8 mouse cellular contexts compared by ENCODE assay signal in genomic region chrX:7696954-7697381, GRCm38 (mm10). TPM values are rescaled to one million over a fixed set of nuclear protein-coding genes. Genes with fewer than 3 reads are reported as not detected.
DNase-seq lines count a peak whose midpoint lies in the region; ATAC-seq lines count a peak whose summit lies in the region.

Gene Gpkow, plus strand, starts transcription at chrX:7697131.

- peak; percentile 93 for DNase-seq in CD4-positive, CD25-positive, alpha-beta regulatory T cell, adult 2 months (ENCODE audit: low read depth, low spot score)
- DNase-seq in fat pad, adult 2 months (ENCODE audit: extremely low read depth, low read depth, low spot score), result peak; percentile 58
- peak; percentile 86 for DNase-seq in kidney, postnatal 10 days
- peak; percentile 78 for DNase-seq in natural killer cell, adult 2 months (ENCODE audit: low spot score in 2 of 2)

- peaks cover 2% of the 10 kb centered on the region; the same call in 1 of the 2 replicates for H3K4me1 ChIP-seq in brown adipose tissue, adult 24 weeks (ENCODE audit: control insufficient read depth, insufficient read depth, insufficient read length, low read length)
- H3K4me1 ChIP-seq in heart, embryonic 13.5 days, result no peaks in the 10 kb centered on the region; the same call in 1 of the 2 replicates
- H3K4me1 ChIP-seq in liver, embryonic 12.5 days, result peaks cover 8% of the 10 kb centered on the region
- no peaks in the 10 kb centered on the region for H3K4me1 ChIP-seq in stomach, embryonic 15.5 days

- peak within 1 kb of the TSS; percentile 62 for H3K27ac ChIP-seq in brown adipose tissue, adult 24 weeks (replicated peaks; ENCODE audit: low read depth, low read length)
- H3K27ac ChIP-seq in heart, embryonic 13.5 days (replicated peaks), result peak within 1 kb of the TSS; percentile 59
- H3K27ac ChIP-seq in liver, embryonic 12.5 days, result peak within 1 kb of the TSS; percentile 73
- H3K27ac ChIP-seq in stomach, embryonic 15.5 days, result no peak within 1 kb of the TSS

- H3K4me3 ChIP-seq in brown adipose tissue, adult 24 weeks (ENCODE audit: insufficient read depth, low read depth, low read length), result peak within 1 kb of the TSS; percentile 72
- peak within 1 kb of the TSS; percentile 67 for H3K4me3 ChIP-seq in heart, embryonic 13.5 days
- peak within 1 kb of the TSS; percentile 73 for H3K4me3 ChIP-seq in liver, embryonic 12.5 days
- H3K4me3 ChIP-seq in stomach, embryonic 15.5 days (replicated peaks), result peak within 1 kb of the TSS; percentile 56

- peak within 1 kb of the TSS; percentile 72 for H3K4me2 ChIP-seq in heart, embryonic 13.5 days
- H3K4me2 ChIP-seq in liver, embryonic 12.5 days, result peak within 1 kb of the TSS; percentile 69
- H3K4me2 ChIP-seq in stomach, embryonic 15.5 days, result peak within 1 kb of the TSS; percentile 51

- WGBS in heart, embryonic 13.5 days, result 4% methylated on average over 33 of the region's 33 CpGs
- 5% methylated on average over 33 of the region's 33 CpGs for WGBS in liver, embryonic 12.5 days (ENCODE audit: insufficient replicate concordance)
- 12% methylated on average over 33 of the region's 33 CpGs for WGBS in stomach, embryonic 15.5 days

- peaks cover 32% of the 10 kb centered on the region for H3K36me3 ChIP-seq in heart, embryonic 13.5 days
- peaks cover 32% of the 10 kb centered on the region for H3K36me3 ChIP-seq in liver, embryonic 12.5 days
- H3K36me3 ChIP-seq in stomach, embryonic 15.5 days, result no peaks in the 10 kb centered on the region

- no peaks in the 10 kb centered on the region for H3K27me3 ChIP-seq in heart, embryonic 13.5 days (replicated peaks)
- H3K27me3 ChIP-seq in liver, embryonic 12.5 days (replicated peaks), result no peaks in the 10 kb centered on the region
- no peaks in the 10 kb centered on the region for H3K27me3 ChIP-seq in stomach, embryonic 15.5 days (replicated peaks)

- no peaks in the 10 kb centered on the region for H3K9me3 ChIP-seq in heart, embryonic 13.5 days
- no peaks in the 10 kb centered on the region for H3K9me3 ChIP-seq in liver, embryonic 12.5 days (replicated peaks)
- no peaks in the 10 kb centered on the region for H3K9me3 ChIP-seq in stomach, embryonic 15.5 days

- ATAC-seq in heart, embryonic 13.5 days (ENCODE audit: extremely low read depth, insufficient number of reproducible peaks, low FRiP score, low TSS enrichment), result peak; percentile 89; the same call in 1 of the 2 replicates
- peak; percentile 93 for ATAC-seq in liver, embryonic 12.5 days
- peak; percentile 92 for ATAC-seq in stomach, embryonic 15.5 days (ENCODE audit: insufficient read depth, low FRiP score, low read depth)

- H3K9ac ChIP-seq in heart, embryonic 13.5 days, result peak within 1 kb of the TSS; percentile 84
- H3K9ac ChIP-seq in liver, embryonic 12.5 days, result peak within 1 kb of the TSS; percentile 74
- peak within 1 kb of the TSS; percentile 26; the same call in 1 of the 2 replicates for H3K9ac ChIP-seq in stomach, embryonic 15.5 days

RNA-seq across cellular contexts. Expression of gene Gpkow, which starts in this region (rescaled TPM):
- 17.4 and 24.4 TPM in 2 replicates for polyA plus RNA-seq in brown adipose tissue, adult 24 weeks (2012; ENCODE audit: insufficient read depth, insufficient read length, missing spikeins)
- 28.3 and 30.2 TPM in 2 replicates for polyA plus RNA-seq in heart, embryonic 13.5 days (2015; fragmentation: Nextera tagmentation; extraction: Ambion mirVana)
- 18.9 and 20.8 TPM in 2 replicates for polyA plus RNA-seq in liver, embryonic 12.5 days (2016; fragmentation: Nextera tagmentation; extraction: Ambion mirVana)
- 33.0 and 34.9 TPM in 2 replicates for polyA plus RNA-seq in stomach, embryonic 15.5 days (2015; fragmentation: Nextera tagmentation; extraction: Ambion mirVana)

Comparison
In these comparisons a context has a peak if more than half of its experiments do, and no peak if none do; other contexts are left out.
1. H3K9ac ChIP-seq: peak in every context shown above with its lines; median percentile 84 in heart, embryonic 13.5 days; 74 in liver, embryonic 12.5 days; 26 in stomach, embryonic 15.5 days.